Mouse (Mus musculus) lung, postnatal 14 days (tissue): Measurements from ENCODE around the gene Jun.
A peak's percentile ranks its signal among the peaks of the same experiment; 100 is the strongest.

Experiments
- DNase-seq: peaks from one replicate; pipeline ENCODE4 v3.0.0; 2021

The Jun gene

GRCm38 (mm10) chr4:95023350-95023953, 28.6 kb downstream of the Jun start:
- DNase-seq, result no peak

GRCm38 (mm10) chr4:95021649-95022637, 30.1 kb downstream of the Jun start:
- DNase-seq, result no peak

GRCm38 (mm10) chr4:95020201-95020600, 31.8 kb downstream of the Jun start:
- DNase-seq, result no peak

GRCm38 (mm10) chr4:95018221-95018620, 33.8 kb downstream of the Jun start:
- DNase-seq, result no peak

GRCm38 (mm10) chr4:95012706-95013105, 39.3 kb downstream of the Jun start:
- no peak for DNase-seq

GRCm38 (mm10) chr4:95012256-95012655, 39.8 kb downstream of the Jun start:
- no peak for DNase-seq

- DNase-seq, result peak; percentile 85
Observed at GRCm38 (mm10) chr4:95008175-95009057, 43.6 kb downstream of the Jun start.

- no peak for DNase-seq
Observed at GRCm38 (mm10) chr4:95007759-95008158, 44.3 kb downstream of the Jun start.

- DNase-seq, result no peak
Observed at GRCm38 (mm10) chr4:95005251-95005830, 46.7 kb downstream of the Jun start.

- DNase-seq, result no peak
Observed at GRCm38 (mm10) chr4:95001043-95001775, 50.8 kb downstream of the Jun start.

- DNase-seq, result no peak
Observed at GRCm38 (mm10) chr4:95000147-95000546, 51.9 kb downstream of the Jun start.

GRCm38 (mm10) chr4:94999249-94999648, 52.8 kb downstream of the Jun start:
- DNase-seq, result no peak
